Mouse (Mus musculus) heart, embryonic 16.5 days (tissue): Measurements from ENCODE around the gene Cdh4. TPM values are rescaled to one million over a fixed set of nuclear protein-coding genes. Genes with fewer than 3 reads are reported as not detected.

Experiments
- ATAC-seq: fragments of 200-750 bp; cut with Nextera tagmentation; replicated peaks from 2 replicates; pipeline ENCODE4 v1.8.0; 2017; ENCODE audit warnings: moderate number of reproducible peaks; ENCODE audit not compliant: insufficient read depth, low FRiP score; ENCODE audit errors: extremely low read depth
- H3K27ac ChIP-seq: fragments of 300-500 bp; sonication (generic); 2 replicates; pipeline ENCODE4 v1.5.1; 2014; ENCODE audit warnings: mild to moderate bottlenecking, low read length, control low read depth, moderate library complexity
- H3K27me3 ChIP-seq: fragments of 300-500 bp; sonication (generic); 2 replicates; pipeline ENCODE4 v1.6.1; 2014; ENCODE audit warnings: low read length, mixed read lengths; ENCODE audit not compliant: control insufficient read depth, insufficient read depth
- H3K36me3 ChIP-seq: fragments of 300-500 bp; sonication (generic); 2 replicates; pipeline ENCODE4 v1.6.1; 2014; ENCODE audit not compliant: control insufficient read depth, insufficient read depth
- H3K4me1 ChIP-seq: fragments of 300-500 bp; sonication (generic); 2 replicates; pipeline ENCODE4 v1.6.1; 2014; ENCODE audit warnings: low read length, mixed read lengths; ENCODE audit not compliant: control insufficient read depth, insufficient read depth
- H3K4me2 ChIP-seq: fragments of 300-500 bp; sonication (generic); 2 replicates; pipeline ENCODE4 v1.6.1; 2014; ENCODE audit warnings: low read depth, mild to moderate bottlenecking, control low read depth, low read length
- H3K4me3 ChIP-seq: fragments of 300-500 bp; sonication (generic); 2 replicates; pipeline ENCODE4 v1.5.1; 2014; ENCODE audit warnings: mild to moderate bottlenecking, control low read depth, low read length
- H3K9ac ChIP-seq: fragments of 300-500 bp; sonication (generic); 2 replicates; pipeline ENCODE4 v1.6.1; 2014; ENCODE audit warnings: low read length, control low read depth
- H3K9me3 ChIP-seq: fragments of 300-500 bp; sonication (generic); replicated peaks from 2 replicates; pipeline ENCODE4 v1.6.1; 2016; ENCODE audit warnings: low read length; ENCODE audit not compliant: control insufficient read depth
- WGBS: fragments of 180-500 bp; shearing (Covaris S2); extraction: QIAGEN DNeasy Blood & Tissue Kit; methylation state at CpG from one replicate; pipeline ENCODE4 v1.1.7; 2014; 5-methylcytosine and 5-hydroxymethylcytosine counted together
- polyA plus RNA-seq: library from polyadenylated mRNA; unstranded; fragments of >200 nt; fragmentation: Nextera tagmentation; extraction: Ambion mirVana; gene quantifications from 2 replicates; pipeline ENCODE4 v1.2.1, GENCODE M21; 2015

Gene Cdh4
- polyA plus RNA-seq, 1 experiment from 2014 or later = 6.5 TPM

DNA sequence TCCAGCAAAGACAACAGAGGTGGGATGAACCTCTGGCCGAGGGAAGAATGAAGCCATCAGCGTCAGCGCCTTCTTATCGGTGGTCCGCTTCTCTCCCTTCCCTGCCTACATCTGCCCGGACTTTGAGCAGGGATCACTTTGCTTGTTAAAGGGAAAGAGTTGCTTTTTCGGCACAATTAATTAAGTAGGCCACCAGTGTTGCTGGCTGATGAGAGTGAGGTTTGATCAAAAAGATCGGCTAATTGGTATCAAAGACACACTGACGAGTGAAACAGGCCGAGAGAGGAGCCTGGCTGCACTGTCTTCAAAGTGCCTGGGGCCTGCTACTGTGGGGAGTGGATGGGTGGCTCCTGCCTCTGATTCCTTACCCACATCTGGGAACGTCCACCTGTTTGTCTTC lies 49.7 kb downstream of the Cdh4 start:
- H3K27me3 ChIP-seq = 0 out of 2 replicates have a peak, but pooled peaks cover 2% of the 10 kb centered on the region
- 55% methylated on average over 11 of the region's 11 CpGs for WGBS
- no peak overlapping the region for H3K4me3 ChIP-seq
- no peak overlapping the region for H3K4me2 ChIP-seq
- H3K36me3 ChIP-seq = no peaks in the 10 kb centered on the region
- H3K9me3 ChIP-seq = no peaks in the 10 kb centered on the region
- no peak overlapping the region for H3K9ac ChIP-seq
- ATAC-seq = no peak
- H3K4me1 ChIP-seq = no peaks in the 10 kb centered on the region
- H3K27ac ChIP-seq = no peak overlapping the region

DNA sequence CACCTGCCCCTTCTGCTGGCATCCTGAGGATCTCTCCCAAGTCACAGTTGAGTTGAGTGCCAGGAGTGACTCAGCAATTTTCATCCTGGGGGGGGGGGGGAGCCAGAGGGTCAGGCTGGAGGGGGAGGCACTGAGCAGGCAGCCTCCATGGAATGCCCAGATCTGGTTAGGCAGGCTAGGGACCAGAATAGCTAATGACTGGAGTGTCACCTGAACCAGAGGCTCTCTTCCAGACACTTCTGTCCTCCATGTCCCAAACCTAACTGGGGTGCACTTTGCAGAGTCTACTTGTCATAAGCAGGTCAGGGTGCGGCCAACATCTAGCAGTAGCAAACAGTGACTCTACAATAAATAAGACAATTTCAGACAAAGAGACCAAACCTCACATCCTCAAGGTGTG lies 52.0 kb downstream of the Cdh4 start:
- Histone ChIP-seq H3K9me3 (no peaks in the 10 kb centered on the region), H3K27ac (no peak overlapping the region), H3K36me3 (no peaks in the 10 kb centered on the region), H3K27me3 (0 out of 2 replicates have a peak, but pooled peaks cover 2% of the 10 kb centered on the region), H3K4me1 (no peaks in the 10 kb centered on the region), H3K9ac (no peak overlapping the region), H3K4me2 (no peak overlapping the region), H3K4me3 (no peak overlapping the region)
- 94% methylated on average over 1 of the region's 1 CpGs for WGBS
- ATAC-seq = no peak

DNA sequence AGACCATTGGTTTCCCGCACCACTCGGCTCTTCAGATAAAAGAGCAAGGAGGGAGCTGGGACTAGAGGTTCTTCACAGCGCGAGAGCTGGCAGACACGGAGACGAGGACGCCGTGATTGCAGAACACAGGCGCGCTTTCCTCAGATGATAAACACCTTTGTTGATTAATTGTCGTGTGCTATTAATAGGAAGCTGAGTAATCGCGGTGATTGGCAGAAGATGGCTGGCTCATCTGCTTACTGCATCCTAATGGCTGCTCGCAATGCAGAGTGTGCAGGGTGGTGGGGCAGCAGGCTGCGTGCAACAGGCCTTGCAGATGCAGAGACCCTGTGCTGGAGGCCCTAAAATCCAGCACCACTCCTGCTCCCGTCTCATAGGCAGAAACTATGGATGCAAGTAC lies 68.2 kb downstream of the Cdh4 start:
- Histone ChIP-seq H3K9me3 (no peaks in the 10 kb centered on the region), H3K27me3 (no peaks in the 10 kb centered on the region), H3K4me2 (no peak overlapping the region), H3K4me3 (no peak overlapping the region), H3K27ac (no peak overlapping the region), H3K36me3 (no peaks in the 10 kb centered on the region), H3K4me1 (no peaks in the 10 kb centered on the region), H3K9ac (no peak overlapping the region)
- WGBS = 73% methylated on average over 16 of the region's 16 CpGs
- no peak for ATAC-seq

DNA sequence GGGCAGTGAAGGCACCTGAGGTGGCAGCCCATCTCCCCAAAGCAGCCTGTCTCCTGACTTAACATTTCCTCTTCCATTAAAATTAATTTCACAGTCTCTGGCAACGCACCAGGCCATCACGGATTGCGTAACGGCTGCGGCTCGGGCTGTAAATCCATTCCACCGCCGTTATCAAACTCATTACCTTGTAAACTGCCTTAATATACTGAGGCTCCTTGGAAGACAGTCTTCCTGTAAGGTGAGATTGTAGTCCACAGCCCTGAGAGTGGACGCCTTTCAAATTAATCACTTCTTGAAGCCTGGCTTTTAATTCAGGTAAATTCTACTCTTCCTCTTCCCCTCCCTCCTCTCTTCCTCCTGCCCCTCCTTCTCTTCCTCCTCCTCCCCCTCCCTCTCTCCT lies 74.3 kb downstream of the Cdh4 start:
- ATAC-seq = no peak
- 78% methylated on average over 9 of the region's 9 CpGs for WGBS
- no peaks in the 10 kb centered on the region for H3K9me3 ChIP-seq
- H3K9ac ChIP-seq = no peak overlapping the region
- H3K4me2 ChIP-seq = no peak overlapping the region
- H3K4me3 ChIP-seq = no peak overlapping the region
- H3K27me3 ChIP-seq = no peaks in the 10 kb centered on the region
- no peak overlapping the region for H3K27ac ChIP-seq
- no peaks in the 10 kb centered on the region for H3K36me3 ChIP-seq
- no peaks in the 10 kb centered on the region for H3K4me1 ChIP-seq

DNA sequence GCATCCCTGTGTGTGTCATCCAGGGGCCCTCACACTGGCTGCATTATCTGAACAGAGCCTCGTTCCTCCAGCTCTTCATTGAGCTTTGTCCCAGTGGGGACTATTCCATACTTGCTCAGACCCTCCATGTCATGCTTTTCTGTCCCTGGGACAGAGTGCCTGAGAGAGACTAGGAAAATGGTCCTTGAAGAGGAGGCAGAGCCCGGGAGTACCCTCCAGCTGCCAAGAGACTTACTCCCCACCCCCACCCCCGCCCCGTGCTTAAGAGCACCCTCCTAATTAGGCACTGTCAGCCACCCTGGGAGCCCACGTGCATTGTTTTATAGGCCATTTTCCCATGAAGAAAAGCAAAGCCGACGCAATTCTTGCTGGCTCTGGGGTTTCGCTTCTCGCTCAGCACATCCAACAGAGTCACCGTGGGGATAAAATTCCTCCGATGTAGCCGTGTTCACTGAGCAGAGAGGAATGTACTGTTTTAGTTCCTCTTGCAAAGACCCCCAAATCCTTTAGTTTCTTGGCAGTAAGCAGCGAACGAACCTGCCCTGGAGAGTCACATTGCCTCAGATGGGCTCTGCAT lies 76.3 kb downstream of the Cdh4 start:
- no peaks in the 10 kb centered on the region for H3K36me3 ChIP-seq
- no peak overlapping the region for H3K27ac ChIP-seq
- 62% methylated on average over 14 of the region's 14 CpGs for WGBS
- ATAC-seq = no peak
- no peak overlapping the region for H3K4me3 ChIP-seq
- no peaks in the 10 kb centered on the region for H3K9me3 ChIP-seq
- no peaks in the 10 kb centered on the region for H3K4me1 ChIP-seq
- no peaks in the 10 kb centered on the region for H3K27me3 ChIP-seq
- H3K4me2 ChIP-seq = no peak overlapping the region
- no peak overlapping the region for H3K9ac ChIP-seq

DNA sequence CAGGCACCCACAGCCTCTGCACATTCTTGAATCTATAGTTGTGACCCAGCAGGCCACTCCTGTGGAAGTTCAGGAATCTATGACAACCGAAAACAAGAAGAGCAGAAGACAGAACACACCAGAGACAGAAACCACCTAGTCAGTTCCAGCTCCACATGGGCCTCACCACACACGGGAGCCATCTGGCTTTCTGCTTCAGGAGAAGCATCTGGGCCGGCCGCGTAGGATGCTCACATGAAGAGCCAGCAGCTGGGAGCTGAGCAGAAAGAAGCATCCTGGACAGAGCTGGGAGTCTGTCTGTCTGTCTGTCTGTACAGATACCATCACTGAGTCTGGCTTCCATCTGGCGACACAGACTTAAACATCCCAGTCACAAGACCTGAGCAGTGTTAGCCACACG lies 76.9 kb downstream of the Cdh4 start:
- no peak overlapping the region for H3K4me3 ChIP-seq
- H3K4me2 ChIP-seq = no peak overlapping the region
- no peaks in the 10 kb centered on the region for H3K36me3 ChIP-seq
- 83% methylated on average over 7 of the region's 7 CpGs for WGBS
- no peak overlapping the region for H3K9ac ChIP-seq
- no peak overlapping the region for H3K27ac ChIP-seq
- no peak for ATAC-seq
- no peaks in the 10 kb centered on the region for H3K9me3 ChIP-seq
- H3K4me1 ChIP-seq = no peaks in the 10 kb centered on the region
- H3K27me3 ChIP-seq = no peaks in the 10 kb centered on the region

DNA sequence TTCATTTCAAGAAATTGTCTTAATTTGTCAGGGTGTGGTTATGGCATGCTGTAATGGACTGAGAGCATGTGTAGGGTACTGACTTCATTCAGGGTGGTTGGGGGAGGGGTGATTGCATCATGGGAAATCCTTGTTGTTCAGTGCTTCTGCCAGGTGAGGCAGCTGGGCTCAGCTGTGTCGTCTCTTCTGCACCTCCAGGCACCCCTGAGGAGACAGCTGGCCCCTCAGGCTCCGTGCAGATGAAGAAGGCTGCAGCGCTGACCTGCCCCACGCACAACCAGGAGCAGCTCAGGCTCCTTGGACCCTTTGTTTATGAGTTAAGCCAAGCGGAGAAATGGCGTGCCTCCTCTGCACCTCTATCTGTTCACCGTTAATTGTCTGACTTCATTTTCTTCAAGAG lies 77.7 kb downstream of the Cdh4 start:
- no peak overlapping the region for H3K4me3 ChIP-seq
- no peaks in the 10 kb centered on the region for H3K4me1 ChIP-seq
- H3K27ac ChIP-seq = no peak overlapping the region
- no peak overlapping the region for H3K4me2 ChIP-seq
- no peaks in the 10 kb centered on the region for H3K36me3 ChIP-seq
- no peaks in the 10 kb centered on the region for H3K27me3 ChIP-seq
- H3K9ac ChIP-seq = no peak overlapping the region
- no peak for ATAC-seq
- WGBS = 60% methylated on average over 7 of the region's 7 CpGs
- H3K9me3 ChIP-seq = no peaks in the 10 kb centered on the region

DNA sequence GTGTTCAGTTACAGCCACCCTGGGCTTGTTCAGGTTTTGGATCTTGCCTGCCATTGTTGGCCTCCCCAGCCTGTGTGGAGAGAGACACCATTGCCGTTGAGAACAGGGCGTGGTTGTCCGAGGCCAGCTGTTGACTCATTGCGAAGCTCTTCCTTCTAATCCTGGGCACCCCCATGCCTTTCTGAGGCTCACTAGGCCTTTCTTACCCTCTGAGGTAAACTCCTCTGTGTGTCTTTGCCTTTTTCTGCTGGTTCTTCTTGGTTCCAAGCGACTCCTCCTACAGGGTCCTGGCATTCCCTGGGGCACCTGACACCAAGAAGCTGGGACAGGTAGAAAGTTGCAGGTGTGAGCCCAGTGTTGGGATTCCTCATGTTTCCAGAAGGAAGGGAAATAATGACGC lies 78.7 kb downstream of the Cdh4 start:
- Histone ChIP-seq H3K27me3 (no peaks in the 10 kb centered on the region), H3K9me3 (no peaks in the 10 kb centered on the region), H3K4me3 (no peak overlapping the region), H3K27ac (no peak overlapping the region), H3K4me1 (no peaks in the 10 kb centered on the region), H3K36me3 (no peaks in the 10 kb centered on the region), H3K9ac (no peak overlapping the region), H3K4me2 (no peak overlapping the region)
- WGBS = 83% methylated on average over 6 of the region's 6 CpGs
- no peak for ATAC-seq

DNA sequence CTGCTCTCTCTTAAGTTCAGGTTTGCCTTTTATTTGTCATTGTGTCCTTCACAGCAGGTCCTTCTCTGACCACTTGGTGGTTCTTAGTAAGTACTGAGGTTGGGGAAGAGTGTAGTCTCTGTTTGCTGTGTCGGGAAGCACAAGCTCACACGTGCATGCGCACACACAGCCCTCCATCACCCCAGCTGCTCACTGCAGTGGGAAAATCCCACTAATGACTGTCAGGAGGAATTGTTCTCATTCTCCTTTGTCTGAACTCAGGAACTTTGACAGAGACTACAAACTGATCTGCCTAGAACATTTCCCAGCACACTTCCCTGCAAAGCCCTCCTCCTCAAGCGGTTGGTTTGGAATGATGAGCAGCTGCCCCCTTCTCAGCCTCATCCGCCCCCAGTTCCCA lies 79.2 kb downstream of the Cdh4 start:
- Histone ChIP-seq H3K36me3 (no peaks in the 10 kb centered on the region), H3K9ac (no peak overlapping the region), H3K27ac (no peak overlapping the region), H3K9me3 (no peaks in the 10 kb centered on the region), H3K27me3 (no peaks in the 10 kb centered on the region), H3K4me3 (no peak overlapping the region), H3K4me2 (no peak overlapping the region), H3K4me1 (no peaks in the 10 kb centered on the region)
- 64% methylated on average over 5 of the region's 5 CpGs for WGBS
- ATAC-seq = no peak
